Mouse (Mus musculus): Measurements from ENCODE around the gene Zfp688. TPM values are rescaled to one million over a fixed set of nuclear protein-coding genes. Genes with fewer than 3 reads are reported as not detected.
A peak's percentile ranks its signal among the peaks of the same experiment; 100 is the strongest.
"Not testable (repeated sequence)": the region's sequence is repeated elsewhere in the genome, so short reads cannot be mapped to it uniquely, and the experiment has no call there.

Zfp688 gene
- polyA plus RNA-seq, 1 experiment from 2014 or later, result 26.3 TPM

GRCm38 (mm10) chr7:127426354-127426753 lies 4.5 kb upstream of the Zfp688 start:
- ATAC-seq (ENCODE audit: insufficient number of reproducible peaks, insufficient read depth, low FRiP score, low read depth), result no peak
- 65% methylated on average over 3 of the region's 3 CpGs for WGBS

DNA sequence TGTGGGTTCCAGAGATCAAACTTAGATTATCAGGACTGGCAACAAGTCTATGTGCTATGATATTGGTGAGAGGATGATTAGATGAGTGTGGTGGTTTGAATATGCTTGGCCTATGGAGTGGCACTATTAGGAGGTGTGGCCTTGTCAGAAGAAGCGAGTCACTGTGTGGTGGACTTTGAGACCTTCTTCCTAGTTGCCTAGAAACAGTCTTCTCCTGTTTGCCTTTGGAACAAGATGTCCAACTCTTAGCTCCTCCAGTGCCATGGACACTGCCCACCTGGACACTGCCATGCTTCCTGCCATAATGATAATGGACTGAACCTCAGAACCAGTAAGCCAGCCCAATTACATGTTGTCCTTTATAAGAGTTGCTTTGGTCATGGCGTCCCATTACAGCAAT lies 4.0 kb upstream of the Zfp688 start:
- no peak overlapping the region for H3K9ac ChIP-seq (replicated peaks; ENCODE audit: low read depth, low read length)
- no peaks in the 10 kb centered on the region for H3K9me3 ChIP-seq (ENCODE audit: control insufficient read depth, low read depth, low read length)
- H3K27me3 ChIP-seq (ENCODE audit: control insufficient read depth, insufficient read depth, low read length), result no peaks in the 10 kb centered on the region
- no peak overlapping the region for H3K27ac ChIP-seq (ENCODE audit: low read length)
- no peaks in the 10 kb centered on the region for H3K36me3 ChIP-seq (ENCODE audit: control insufficient read depth, insufficient read depth, low read length)
- 84% methylated on average over 2 of the region's 2 CpGs for WGBS
- peaks cover 9% of the 10 kb centered on the region; the same call in 1 of the 2 replicates for H3K4me1 ChIP-seq (ENCODE audit: control insufficient read depth, insufficient read depth, low read length)
- no peak overlapping the region for H3K4me2 ChIP-seq (replicated peaks; ENCODE audit: low read depth, low read length)
- no peak overlapping the region for H3K4me3 ChIP-seq (ENCODE audit: low read depth, low read length)
- ATAC-seq (ENCODE audit: insufficient number of reproducible peaks, insufficient read depth, low FRiP score, low read depth), result no peak

More at GRCm38 (mm10) chr7:127426354-127426753, 4.5 kb upstream of the Zfp688 start:
- Histone ChIP-seq H3K4me3 (ENCODE audit: low read depth, low read length) (no peak overlapping the region), H3K27ac (ENCODE audit: low read length) (no peak overlapping the region), H3K4me1 (ENCODE audit: control insufficient read depth, insufficient read depth, low read length) (peaks cover 5% of the 10 kb centered on the region; the same call in 1 of the 2 replicates), H3K27me3 (ENCODE audit: control insufficient read depth, insufficient read depth, low read length) (no peaks in the 10 kb centered on the region), H3K9me3 (ENCODE audit: control insufficient read depth, low read depth, low read length) (no peaks in the 10 kb centered on the region), H3K36me3 (ENCODE audit: control insufficient read depth, insufficient read depth, low read length) (no peaks in the 10 kb centered on the region), H3K4me2 (replicated peaks; ENCODE audit: low read depth, low read length) (no peak overlapping the region), H3K9ac (replicated peaks; ENCODE audit: low read depth, low read length) (no peak overlapping the region)

GRCm38 (mm10) chr7:127425291-127425690 lies 3.4 kb upstream of the Zfp688 start:
- WGBS, result 89% methylated on average over 3 of the region's 3 CpGs
- no peaks in the 10 kb centered on the region for H3K9me3 ChIP-seq (ENCODE audit: control insufficient read depth, low read depth, low read length)
- no peak for ATAC-seq (ENCODE audit: insufficient number of reproducible peaks, insufficient read depth, low FRiP score, low read depth)
- no peaks in the 10 kb centered on the region for H3K27me3 ChIP-seq (ENCODE audit: control insufficient read depth, insufficient read depth, low read length)
- no peak overlapping the region for H3K9ac ChIP-seq (replicated peaks; ENCODE audit: low read depth, low read length)
- H3K4me2 ChIP-seq (replicated peaks; ENCODE audit: low read depth, low read length), result no peak overlapping the region
- peaks cover 9% of the 10 kb centered on the region; the same call in 1 of the 2 replicates for H3K4me1 ChIP-seq (ENCODE audit: control insufficient read depth, insufficient read depth, low read length)
- no peak overlapping the region for H3K27ac ChIP-seq (ENCODE audit: low read length)
- no peaks in the 10 kb centered on the region for H3K36me3 ChIP-seq (ENCODE audit: control insufficient read depth, insufficient read depth, low read length)
- H3K4me3 ChIP-seq (ENCODE audit: low read depth, low read length), result no peak overlapping the region

GRCm38 (mm10) chr7:127422247-127422646 lies 379 bp upstream of the Zfp688 start:
- WGBS, result 2% methylated on average over 15 of the region's 15 CpGs
- peaks cover 9% of the 10 kb centered on the region; the same call in 1 of the 2 replicates for H3K4me1 ChIP-seq (ENCODE audit: control insufficient read depth, insufficient read depth, low read length)
- peak overlapping the region; percentile 76; the same call in 1 of the 2 replicates for H3K9ac ChIP-seq (replicated peaks; ENCODE audit: low read depth, low read length)
- H3K36me3 ChIP-seq (ENCODE audit: control insufficient read depth, insufficient read depth, low read length), result no peaks in the 10 kb centered on the region
- H3K27ac ChIP-seq (ENCODE audit: low read length), result no peak overlapping the region
- H3K27me3 ChIP-seq (ENCODE audit: control insufficient read depth, insufficient read depth, low read length), result no peaks in the 10 kb centered on the region
- peak; percentile 43; the same call in 1 of the 2 replicates for ATAC-seq (ENCODE audit: insufficient number of reproducible peaks, insufficient read depth, low FRiP score, low read depth)
- H3K9me3 ChIP-seq (ENCODE audit: control insufficient read depth, low read depth, low read length), result no peaks in the 10 kb centered on the region
- peak overlapping the region; percentile 82 for H3K4me3 ChIP-seq (ENCODE audit: low read depth, low read length)
- H3K4me2 ChIP-seq (replicated peaks; ENCODE audit: low read depth, low read length), result peak overlapping the region; percentile 97

DNA sequence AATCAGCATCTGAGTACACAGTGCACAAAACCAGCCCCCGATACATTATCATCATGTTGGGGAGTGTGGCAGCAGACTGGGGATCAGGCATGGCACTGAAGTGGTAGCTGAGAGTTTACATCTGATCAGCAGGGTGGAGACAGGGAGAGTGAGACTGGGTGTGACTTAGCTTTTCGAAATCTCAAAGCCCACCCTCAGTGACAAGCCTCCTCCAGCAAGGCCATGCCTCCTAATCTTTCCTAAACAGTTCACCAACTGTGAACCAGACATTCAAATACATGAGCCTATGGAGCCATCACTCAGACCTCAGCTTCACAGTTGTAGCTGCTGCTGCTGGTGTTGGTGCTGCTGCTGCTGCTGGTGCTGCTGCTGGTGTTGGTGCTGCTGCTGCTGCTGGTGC lies 10.4 kb downstream of the Zfp688 start:
- Histone ChIP-seq H3K36me3 (ENCODE audit: control insufficient read depth, insufficient read depth, low read length) (no peaks in the 10 kb centered on the region), H3K4me1 (ENCODE audit: control insufficient read depth, insufficient read depth, low read length) (no peaks in the 10 kb centered on the region), H3K9ac (replicated peaks; ENCODE audit: low read depth, low read length) (no peak overlapping the region), H3K27me3 (ENCODE audit: control insufficient read depth, insufficient read depth, low read length) (no peaks in the 10 kb centered on the region), H3K9me3 (ENCODE audit: control insufficient read depth, low read depth, low read length) (no peaks in the 10 kb centered on the region), H3K4me2 (replicated peaks; ENCODE audit: low read depth, low read length) (no peak overlapping the region), H3K27ac (ENCODE audit: low read length) (no peak overlapping the region), H3K4me3 (ENCODE audit: low read depth, low read length) (no peak overlapping the region)
- 72% methylated on average over 2 of the region's 2 CpGs for whole genome bisulfite sequencing
- no peak for ATAC-seq (ENCODE audit: insufficient number of reproducible peaks, insufficient read depth, low FRiP score, low read depth)

- H3K4me3 ChIP-seq (ENCODE audit: low read depth, low read length), result peak within 1 kb of the TSS; percentile 48
- peak within 1 kb of the TSS; percentile 52; the same call in 1 of the 2 replicates for H3K27ac ChIP-seq (ENCODE audit: low read length)
- H3K4me1 ChIP-seq (ENCODE audit: control insufficient read depth, insufficient read depth, low read length); H3K9me3 ChIP-seq (ENCODE audit: control insufficient read depth, low read depth, low read length); H3K27me3 ChIP-seq (ENCODE audit: control insufficient read depth, insufficient read depth, low read length); H3K36me3 ChIP-seq (ENCODE audit: control insufficient read depth, insufficient read depth, low read length): not testable (repeated sequence)
- 4% methylated on average over 40 of the region's 40 CpGs for WGBS
- H3K4me2 ChIP-seq (replicated peaks; ENCODE audit: low read depth, low read length), result peak within 1 kb of the TSS; percentile 78
- peak within 1 kb of the TSS; percentile 72 for H3K9ac ChIP-seq (replicated peaks; ENCODE audit: low read depth, low read length)
- ATAC-seq (ENCODE audit: insufficient number of reproducible peaks, insufficient read depth, low FRiP score, low read depth), result peak; percentile 87
Observed at GRCm38 (mm10) chr7:127406002-127406987, 15.6 kb downstream of the Zfp688 start, which contains the start of gene Zfp764. Gene Zfp764, minus strand, starts transcription at chr7:127406822.

DNA sequence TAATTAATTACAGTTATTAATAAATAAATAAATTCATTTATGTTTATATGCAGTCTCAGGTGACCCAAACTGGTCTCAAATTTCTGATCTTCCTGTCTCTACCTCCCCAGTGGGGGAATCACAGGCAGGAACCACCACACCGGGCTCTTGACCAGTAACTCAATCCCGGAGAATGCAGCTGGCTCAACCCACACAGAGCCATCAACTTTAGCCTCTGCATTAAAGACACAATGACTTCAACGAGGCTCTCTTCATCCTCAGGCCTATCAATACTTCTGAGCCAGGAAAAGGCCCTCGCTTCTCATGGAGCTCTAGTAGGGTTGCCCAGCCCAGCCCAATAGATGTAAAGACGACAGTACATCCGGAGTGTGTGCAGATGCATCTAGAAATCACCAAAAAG lies 17.8 kb downstream of the Zfp688 start:
- H3K4me1 ChIP-seq (ENCODE audit: control insufficient read depth, insufficient read depth, low read length); H3K9ac ChIP-seq (replicated peaks; ENCODE audit: low read depth, low read length); H3K9me3 ChIP-seq (ENCODE audit: control insufficient read depth, low read depth, low read length); H3K4me2 ChIP-seq (replicated peaks; ENCODE audit: low read depth, low read length); H3K27me3 ChIP-seq (ENCODE audit: control insufficient read depth, insufficient read depth, low read length); H3K4me3 ChIP-seq (ENCODE audit: low read depth, low read length); H3K27ac ChIP-seq (ENCODE audit: low read length); H3K36me3 ChIP-seq (ENCODE audit: control insufficient read depth, insufficient read depth, low read length); ATAC-seq (ENCODE audit: insufficient number of reproducible peaks, insufficient read depth, low FRiP score, low read depth): not testable (repeated sequence)
- 96% methylated on average over 6 of the region's 6 CpGs for WGBS

GRCm38 (mm10) chr7:127402980-127403379 lies 18.9 kb downstream of the Zfp688 start:
- H3K9me3 ChIP-seq (ENCODE audit: control insufficient read depth, low read depth, low read length), result no peaks in the 10 kb centered on the region
- no peak overlapping the region for H3K9ac ChIP-seq (replicated peaks; ENCODE audit: low read depth, low read length)
- H3K4me1 ChIP-seq (ENCODE audit: control insufficient read depth, insufficient read depth, low read length), result no peaks in the 10 kb centered on the region
- no peak overlapping the region for H3K4me3 ChIP-seq (ENCODE audit: low read depth, low read length)
- WGBS, result 42% methylated on average over 2 of the region's 2 CpGs
- no peaks in the 10 kb centered on the region for H3K36me3 ChIP-seq (ENCODE audit: control insufficient read depth, insufficient read depth, low read length)
- ATAC-seq (ENCODE audit: insufficient number of reproducible peaks, insufficient read depth, low FRiP score, low read depth), result no peak
- H3K27ac ChIP-seq (ENCODE audit: low read length), result no peak overlapping the region
- H3K4me2 ChIP-seq (replicated peaks; ENCODE audit: low read depth, low read length), result no peak overlapping the region
- no peaks in the 10 kb centered on the region for H3K27me3 ChIP-seq (ENCODE audit: control insufficient read depth, insufficient read depth, low read length)
